Mouse (Mus musculus) olfactory bulb, adult 2 months (tissue): ENCODE measurements around the gene Gper1.

ENCODE experiments used
- CTCF ChIP-seq: fragments of 200-500 bp; IDR thresholded peaks from 2 replicates; pipeline ENCODE4 v1.5.1; 2012; ENCODE audit warnings: low read depth, mild to moderate bottlenecking, low read length, moderate library complexity; ENCODE audit not compliant: insufficient read depth
- POLR2A ChIP-seq: fragments of 200-500 bp; IDR thresholded peaks from 2 replicates; pipeline ENCODE4 v1.6.1; 2012; ENCODE audit warnings: mild to moderate bottlenecking, low read depth, low read length, moderate library complexity; ENCODE audit not compliant: insufficient read depth

GRCm38 (mm10) chr5:139453031-139453430 lies 30.1 kb downstream of the Gper1 start:
- TF ChIP-seq POLR2A: no peak
- TF ChIP-seq CTCF: no peak
